Mouse (Mus musculus) cerebellum, adult 2 months (tissue): ENCODE data around the gene Plekha6. TPM values are rescaled to one million over a fixed set of nuclear protein-coding genes. Genes with fewer than 3 reads are reported as not detected.

Experiments
- DNase-seq, 2 experiments: peaks; one replicate each; pipeline ENCODE4 v3.0.0; 2021
- H3K27ac ChIP-seq: fragments of 200-500 bp; 2 replicates; pipeline ENCODE4 v1.5.1; 2012; ENCODE audit warnings: low read length, control low read depth, inconsistent platforms; ENCODE audit not compliant: insufficient read depth
- H3K27me3 ChIP-seq: fragments of 200-500 bp; 2 replicates; pipeline ENCODE4 v1.6.1; 2012; ENCODE audit warnings: inconsistent platforms, mild to moderate bottlenecking, low read length, moderate library complexity; ENCODE audit not compliant: control insufficient read depth, insufficient read depth
- H3K4me1 ChIP-seq: fragments of 200-500 bp; 2 replicates; pipeline ENCODE4 v1.6.1; 2011; ENCODE audit warnings: low read length; ENCODE audit not compliant: control insufficient read depth, insufficient read depth
- H3K4me3 ChIP-seq: fragments of 200-500 bp; replicated peaks from 2 replicates; pipeline ENCODE3; 2011; ENCODE audit warnings: mild to moderate bottlenecking, low read depth, low read length, control low read depth; ENCODE audit not compliant: insufficient read depth
- CTCF ChIP-seq: fragments of 200-500 bp; IDR thresholded peaks from 2 replicates; pipeline ENCODE4 v1.5.1; 2011; ENCODE audit warnings: low read depth, mild to moderate bottlenecking, control low read depth, low read length, moderate library complexity, borderline replicate concordance; ENCODE audit not compliant: insufficient read depth
- POLR2A ChIP-seq: fragments of 200-500 bp; IDR thresholded peaks from 2 replicates; pipeline ENCODE4 v1.6.1; 2011; ENCODE audit warnings: low read length, control low read depth, borderline replicate concordance; ENCODE audit not compliant: insufficient read depth
- WGBS: fragments of 180-500 bp; shearing (Covaris S2); methylation state at CpG from one replicate; pipeline ENCODE4 v1.1.7; 2018; 5-methylcytosine and 5-hydroxymethylcytosine counted together
- polyA plus RNA-seq: library from polyadenylated mRNA; depleted of rRNA; stranded (reverse); fragments of >200 nt; gene quantifications from 2 replicates; pipeline ENCODE4 v1.2.3, GENCODE M21; 2012

Gene Plekha6
- polyA plus RNA-seq, 1 experiment = 77.2 TPM

GRCm38 (mm10) chr1:133247189-133247588 is 83.2 kb downstream of the Plekha6 start:
- WGBS = 60% methylated on average over 5 of the region's 5 CpGs
- DNase-seq = no peak
- no peak overlapping the region for H3K27ac ChIP-seq
- no peaks in the 10 kb centered on the region for H3K27me3 ChIP-seq
- H3K4me1 ChIP-seq = peaks cover 19% of the 10 kb centered on the region
- H3K4me3 ChIP-seq = no peak overlapping the region
- TF ChIP-seq POLR2A (no peak), CTCF (no peak)

GRCm38 (mm10) chr1:133250761-133251160 is 86.8 kb downstream of the Plekha6 start:
- peaks cover 15% of the 10 kb centered on the region for H3K4me1 ChIP-seq
- 82% methylated on average over 6 of the region's 6 CpGs for WGBS
- no peaks in the 10 kb centered on the region for H3K27me3 ChIP-seq
- DNase-seq = no peak
- no peak overlapping the region for H3K4me3 ChIP-seq
- H3K27ac ChIP-seq = no peak overlapping the region
- TF ChIP-seq CTCF (no peak), POLR2A (no peak)

- WGBS = 17% methylated on average over 5 of the region's 5 CpGs
- no peak for TF ChIP-seq POLR2A
- no peak for TF ChIP-seq CTCF
- Histone ChIP-seq H3K4me3 (no peak overlapping the region), H3K27ac (no peak overlapping the region), H3K4me1 (peaks cover 22% of the 10 kb centered on the region), H3K27me3 (no peaks in the 10 kb centered on the region)
- peak in 1 of 2 experiments; percentile 23 for DNase-seq
Observed at GRCm38 (mm10) chr1:133251625-133252034, 87.6 kb downstream of the Plekha6 start.

- 84% methylated on average over 3 of the region's 3 CpGs for WGBS
- DNase-seq = no peak
- Histone ChIP-seq H3K4me1 (peaks cover 26% of the 10 kb centered on the region), H3K27ac (no peak overlapping the region), H3K4me3 (no peak overlapping the region), H3K27me3 (no peaks in the 10 kb centered on the region)
- no peak for TF ChIP-seq POLR2A
- no peak for TF ChIP-seq CTCF
Observed at GRCm38 (mm10) chr1:133252251-133252650, 88.2 kb downstream of the Plekha6 start.

- Histone ChIP-seq H3K27me3 (no peaks in the 10 kb centered on the region), H3K4me3 (no peak overlapping the region), H3K27ac (no peak overlapping the region), H3K4me1 (peaks cover 26% of the 10 kb centered on the region)
- no peak for DNase-seq
- 78% methylated on average over 10 of the region's 10 CpGs for WGBS
- TF ChIP-seq POLR2A = no peak
- TF ChIP-seq CTCF = no peak
Observed at GRCm38 (mm10) chr1:133252801-133253531, 89.0 kb downstream of the Plekha6 start.

GRCm38 (mm10) chr1:133253532-133253866 is 89.5 kb downstream of the Plekha6 start:
- H3K4me1 ChIP-seq = peaks cover 26% of the 10 kb centered on the region

GRCm38 (mm10) chr1:133254226-133254625 is 90.2 kb downstream of the Plekha6 start:
- Histone ChIP-seq H3K4me1 (peaks cover 26% of the 10 kb centered on the region), H3K4me3 (no peak overlapping the region), H3K27me3 (no peaks in the 10 kb centered on the region), H3K27ac (no peak overlapping the region)
- DNase-seq = no peak
- no peak for TF ChIP-seq CTCF
- TF ChIP-seq POLR2A = no peak
- WGBS = 88% methylated on average over 6 of the region's 6 CpGs

More at GRCm38 (mm10) chr1:133253532-133253866, 89.5 kb downstream of the Plekha6 start:
- Histone ChIP-seq H3K4me3 (no peak overlapping the region), H3K27me3 (no peaks in the 10 kb centered on the region), H3K27ac (no peak overlapping the region)
- DNase-seq = no peak
- 70% methylated on average over 1 of the region's 1 CpGs for WGBS
- TF ChIP-seq CTCF (no peak), POLR2A (no peak)
